Mouse (Mus musculus): ENCODE measurements around the gene Mgst3.
"Not testable (repeated sequence)": the region's sequence is repeated elsewhere in the genome, so short reads cannot be mapped to it uniquely, and the experiment has no call there.

Mgst3 gene

DNA sequence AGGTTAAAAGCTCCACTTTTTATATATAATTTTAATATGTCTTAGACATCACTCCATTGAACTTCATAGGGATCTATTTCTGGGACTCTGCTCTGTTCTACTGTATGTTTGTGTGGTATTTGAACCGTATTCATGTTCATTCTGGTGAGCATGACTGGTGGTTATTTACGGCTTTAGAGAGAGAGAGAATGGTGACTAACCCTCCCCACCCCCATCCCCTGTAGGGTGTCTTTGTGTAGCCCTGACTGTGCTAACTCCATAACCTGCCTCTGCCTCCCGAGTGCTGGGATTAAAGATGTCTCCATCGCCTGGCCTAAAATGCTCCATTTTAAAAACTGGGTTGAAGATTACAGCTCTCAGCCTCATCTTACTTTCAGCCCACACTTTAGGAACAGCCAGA, 33.4 kb downstream of the Mgst3 start:
- no peak for DNase-seq (ENCODE audit: low spot score in 2 of 2)

DNA sequence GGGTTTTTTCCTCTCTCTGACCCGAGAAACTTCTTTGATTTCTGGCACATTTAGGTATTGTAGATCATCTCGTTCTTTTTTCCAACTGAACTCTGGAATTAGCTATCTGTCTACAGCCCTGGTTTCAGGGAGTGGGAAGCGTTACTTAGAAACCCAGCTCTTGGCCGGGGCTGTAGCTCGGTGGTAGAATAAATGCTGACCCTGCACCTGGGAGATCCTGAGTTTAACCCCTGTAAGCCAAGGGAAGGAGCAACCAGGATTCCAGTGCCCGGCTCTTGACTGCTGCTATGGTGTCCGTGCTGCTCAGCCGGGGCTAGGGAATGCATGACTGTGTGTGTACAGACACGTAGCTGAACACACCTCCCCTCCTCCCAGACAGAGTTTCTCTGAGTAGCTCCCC, 34.9 kb downstream of the Mgst3 start:
- DNase-seq (ENCODE audit: low spot score in 2 of 2) = no peak

DNA sequence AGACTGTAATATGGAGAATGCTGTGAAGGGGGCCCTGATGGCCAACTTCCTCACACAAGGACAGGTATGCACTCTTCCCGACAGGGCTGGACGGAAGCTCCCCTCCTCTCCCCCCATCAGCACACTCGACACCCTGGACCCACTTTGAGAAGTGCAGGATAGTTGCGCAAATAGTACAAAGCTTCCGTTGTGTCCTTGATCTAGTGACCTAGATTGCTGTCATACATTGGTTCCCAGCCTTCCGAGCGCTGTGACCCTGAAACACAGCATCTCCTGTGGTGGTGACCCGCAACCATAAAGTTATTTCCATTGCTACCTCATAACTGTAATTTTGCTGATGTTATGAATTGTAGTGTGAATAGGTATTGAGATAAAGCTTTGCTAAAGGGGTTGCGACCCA, 36.3 kb downstream of the Mgst3 start:
- no peak for DNase-seq (ENCODE audit: low spot score in 2 of 2)

DNA sequence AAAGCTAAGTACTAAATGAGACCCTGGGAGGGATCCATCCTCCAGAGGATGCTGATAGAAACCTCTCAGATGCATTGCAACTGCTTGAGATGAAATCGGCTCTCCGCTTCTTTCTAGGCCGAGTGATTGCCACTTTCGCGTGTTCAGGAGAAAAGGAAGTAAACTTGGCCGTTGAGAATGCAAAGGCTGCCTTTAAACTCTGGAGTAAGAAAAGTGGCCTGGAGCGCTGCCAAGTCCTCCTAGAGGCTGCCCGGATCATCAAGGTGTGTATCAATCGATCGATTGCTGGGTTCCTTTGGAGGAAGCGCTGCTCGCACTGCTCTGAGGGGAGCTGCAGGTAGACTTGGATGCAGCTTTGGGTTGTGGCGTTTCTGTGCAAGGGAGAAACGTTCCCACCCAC, 41.2 kb downstream of the Mgst3 start:
- DNase-seq (ENCODE audit: low spot score in 2 of 2) = no peak

DNA sequence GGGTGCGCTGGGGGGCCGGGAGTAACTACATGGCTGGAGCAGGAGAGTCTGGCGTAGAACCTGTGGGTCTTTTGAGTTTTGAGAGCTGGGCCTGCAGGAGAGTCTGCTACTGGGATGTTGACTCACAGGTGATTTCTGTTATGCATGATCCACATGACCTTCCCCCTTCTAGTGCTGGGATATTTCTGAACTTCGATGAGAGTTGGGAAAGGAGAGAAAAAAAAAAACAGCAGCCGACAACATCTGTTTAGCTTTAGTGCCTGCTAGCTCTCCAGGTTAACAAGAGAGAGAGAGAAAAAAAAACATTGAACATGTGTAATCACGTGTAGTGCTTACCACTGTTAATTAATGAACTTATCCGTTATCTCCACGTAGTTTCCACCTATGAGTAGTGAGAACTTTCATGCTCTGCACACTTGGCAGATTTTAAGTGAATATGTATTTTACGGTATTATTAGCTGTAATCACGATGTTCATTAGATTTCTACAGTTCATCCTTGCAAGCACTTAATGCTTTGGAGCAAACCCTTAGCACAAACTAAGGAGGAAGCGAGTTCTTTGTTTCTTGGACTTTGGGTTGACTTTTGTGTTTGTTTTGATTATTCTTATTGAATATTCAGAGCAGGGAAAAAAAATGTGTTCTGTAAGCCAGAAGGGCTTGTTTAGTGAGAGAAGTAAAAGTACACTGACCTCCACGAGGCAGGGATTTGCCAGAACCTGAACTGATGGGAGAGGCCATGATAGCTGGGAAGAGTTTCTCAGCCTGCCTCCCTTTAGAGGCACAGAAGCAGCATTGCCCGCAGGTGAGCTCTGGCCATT, 42.8 kb downstream of the Mgst3 start:
- DNase-seq (ENCODE audit: low spot score in 2 of 2) = no peak

DNA sequence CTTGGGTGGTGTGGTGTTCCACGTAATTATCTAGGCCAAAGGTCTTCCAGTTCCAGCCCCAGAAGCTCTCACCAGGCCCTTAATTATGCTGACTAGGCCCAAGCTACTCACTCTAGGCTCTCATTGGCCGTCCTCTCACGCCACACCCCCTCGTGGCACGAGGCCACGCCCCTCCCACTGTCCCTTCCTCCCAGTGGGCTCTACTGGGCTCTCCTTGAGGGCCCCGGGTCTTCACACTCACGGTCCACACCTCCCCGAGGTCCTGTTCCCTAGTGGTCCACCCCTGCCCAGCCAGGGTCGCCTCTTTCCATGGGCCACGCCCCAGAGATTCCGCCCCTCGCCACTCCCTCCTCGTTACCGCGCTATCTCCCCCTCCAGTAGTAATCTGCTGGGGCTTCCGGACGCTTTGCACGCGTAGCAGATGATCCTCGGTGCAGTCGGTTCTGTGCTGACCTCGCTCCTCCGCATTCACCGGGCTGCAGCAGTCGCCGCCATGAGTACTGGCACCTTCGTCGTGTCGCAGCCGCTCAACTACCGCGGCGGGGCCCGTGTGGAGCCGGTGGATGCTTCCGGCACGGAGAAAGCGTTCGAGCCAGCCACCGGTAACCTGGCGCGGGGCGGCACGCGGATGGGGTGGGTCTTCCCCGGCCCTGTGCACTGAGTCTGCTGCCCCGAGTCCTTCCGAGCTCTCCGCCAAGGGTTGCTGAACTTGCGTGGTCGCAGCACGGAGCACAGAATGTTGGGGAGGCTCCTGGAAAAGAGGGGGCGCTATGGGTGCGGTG, 43.6 kb downstream of the Mgst3 start, which contains the start of gene Aldh9a1:
Gene Aldh9a1 (plus strand): TSS at position 177 of the 782 bp plus-strand sequence.
- DNase-seq (ENCODE audit: low spot score in 2 of 2) = peak; percentile 88 to 93

DNA sequence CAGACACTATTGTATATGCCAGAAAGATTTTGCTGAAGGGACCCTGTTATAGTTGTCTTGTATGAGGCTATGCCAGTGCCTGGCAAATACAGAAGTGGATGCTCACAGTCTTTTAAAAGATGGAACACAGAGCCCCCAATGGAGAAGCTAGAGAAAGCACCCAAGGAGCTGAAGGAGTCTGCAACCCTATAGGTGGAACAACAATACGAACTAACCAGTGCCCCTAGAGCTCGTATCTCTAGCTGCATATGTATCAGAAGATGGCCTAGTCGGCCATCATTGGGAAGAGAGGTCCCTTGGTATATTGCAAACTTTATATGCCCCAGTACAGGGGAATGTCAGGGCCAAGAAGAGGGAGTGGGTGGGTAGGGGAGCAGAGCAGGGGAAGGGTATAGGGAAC, 44.4 kb downstream of the Mgst3 start:
- DNase-seq (ENCODE audit: low spot score in 2 of 2) = not testable (repeated sequence)

DNA sequence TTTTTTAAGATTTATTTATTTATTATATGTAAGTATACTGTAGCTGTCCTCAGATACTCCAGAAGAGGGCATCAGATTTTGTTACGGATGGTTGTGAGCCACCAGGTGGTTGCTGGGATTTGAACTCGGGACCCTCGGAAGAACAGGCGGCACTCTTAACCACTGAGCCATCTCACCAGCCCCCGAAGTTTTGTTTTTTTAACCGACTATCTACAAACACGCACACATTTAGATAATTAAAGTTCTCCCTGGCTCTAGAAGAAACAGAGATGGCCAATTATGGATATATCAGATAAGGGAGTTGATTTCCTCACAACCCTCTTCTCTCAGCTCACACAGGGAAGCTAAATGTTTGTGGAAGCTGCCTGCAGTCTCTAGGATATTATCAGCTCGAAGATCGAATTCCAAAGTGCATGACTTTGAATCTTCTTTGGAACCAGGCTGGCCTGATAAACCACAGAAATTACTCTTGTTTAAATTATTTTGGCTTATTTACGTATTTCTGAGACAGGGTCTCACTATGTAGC, 47.6 kb downstream of the Mgst3 start:
- not testable (repeated sequence) for DNase-seq (ENCODE audit: low spot score in 2 of 2)

DNA sequence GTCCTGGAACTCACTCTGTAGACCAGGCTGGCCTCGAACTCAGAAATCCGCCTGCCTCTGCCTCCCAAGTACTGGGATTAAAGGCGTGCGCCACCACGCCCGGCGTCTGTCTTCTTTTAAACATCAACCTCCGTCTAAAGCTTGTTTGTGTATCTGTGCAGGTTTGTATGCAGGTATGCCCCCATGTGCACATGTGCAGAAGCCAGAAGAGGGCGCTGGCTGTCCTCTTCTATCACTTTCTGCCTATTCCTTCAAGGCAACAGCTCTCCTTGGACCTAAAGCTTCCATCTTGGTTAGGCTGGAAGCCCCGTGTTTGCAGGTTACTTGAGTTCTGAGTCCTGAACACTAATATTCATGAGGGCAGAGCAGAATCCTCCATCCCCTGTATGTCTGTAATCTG, 50.8 kb downstream of the Mgst3 start:
- no peak for DNase-seq (ENCODE audit: low spot score in 2 of 2)

DNA sequence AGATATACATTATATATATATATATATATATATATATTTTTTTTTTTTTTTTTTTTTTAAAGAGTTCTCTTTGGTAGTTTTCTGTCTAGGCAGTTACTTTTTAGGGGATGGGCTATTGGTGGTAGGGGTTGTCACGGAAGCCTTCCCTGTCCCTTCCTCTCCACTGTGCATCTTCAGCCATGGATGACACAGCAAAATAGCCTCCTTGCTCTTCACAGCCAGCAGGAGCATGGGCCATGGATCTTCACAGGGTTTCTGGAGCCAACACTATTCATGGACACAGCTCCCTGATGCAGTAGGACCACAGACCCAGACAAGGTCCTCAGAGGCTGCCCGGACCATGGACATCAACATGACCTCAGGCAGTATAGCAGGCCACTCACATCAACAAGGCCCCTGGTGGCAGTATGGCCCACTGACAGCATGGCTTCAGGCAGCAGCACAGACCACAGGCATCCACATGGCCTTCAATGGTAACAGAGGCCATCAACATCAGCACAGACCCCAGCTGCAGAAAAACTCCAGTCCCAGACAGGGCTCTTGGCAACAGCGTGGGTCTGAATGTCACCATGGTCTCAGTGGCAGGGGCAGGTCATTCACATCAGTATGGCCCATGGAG, 52.6 kb downstream of the Mgst3 start:
- DNase-seq (ENCODE audit: low spot score in 2 of 2) = no peak

DNA sequence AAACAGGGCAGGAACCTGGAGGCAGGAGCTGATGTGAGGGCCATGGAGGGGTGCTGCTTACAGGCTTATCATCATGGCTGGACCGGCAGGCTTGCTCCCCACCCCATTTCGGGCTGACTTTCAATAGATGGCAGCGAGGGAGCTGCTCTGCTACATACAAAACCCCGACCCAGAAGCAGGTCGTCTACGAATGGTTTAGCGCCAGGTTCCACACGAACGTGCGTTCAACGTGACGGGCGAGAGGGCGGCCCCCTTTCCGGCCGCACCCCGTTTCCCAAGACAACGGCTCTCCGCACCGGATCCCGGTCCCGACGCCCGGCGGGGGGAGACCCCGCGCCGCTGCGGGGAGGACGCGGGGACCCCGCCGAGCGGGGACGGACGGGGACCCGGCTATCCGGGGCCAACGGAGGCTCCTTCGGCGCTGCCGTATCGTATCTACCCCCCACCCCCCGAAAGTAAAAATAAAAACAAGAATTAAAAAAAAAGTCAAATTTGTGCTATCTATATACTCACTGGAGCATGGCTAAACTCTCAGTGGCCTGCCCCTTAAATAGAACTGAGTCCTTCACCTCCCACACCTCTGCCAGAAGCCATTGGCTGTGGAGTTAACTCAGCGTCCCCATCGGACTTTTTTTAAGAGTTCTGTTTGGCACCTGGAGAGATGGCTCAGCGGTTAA, 53.4 kb downstream of the Mgst3 start:
- no peak for DNase-seq (ENCODE audit: low spot score in 2 of 2)

DNA sequence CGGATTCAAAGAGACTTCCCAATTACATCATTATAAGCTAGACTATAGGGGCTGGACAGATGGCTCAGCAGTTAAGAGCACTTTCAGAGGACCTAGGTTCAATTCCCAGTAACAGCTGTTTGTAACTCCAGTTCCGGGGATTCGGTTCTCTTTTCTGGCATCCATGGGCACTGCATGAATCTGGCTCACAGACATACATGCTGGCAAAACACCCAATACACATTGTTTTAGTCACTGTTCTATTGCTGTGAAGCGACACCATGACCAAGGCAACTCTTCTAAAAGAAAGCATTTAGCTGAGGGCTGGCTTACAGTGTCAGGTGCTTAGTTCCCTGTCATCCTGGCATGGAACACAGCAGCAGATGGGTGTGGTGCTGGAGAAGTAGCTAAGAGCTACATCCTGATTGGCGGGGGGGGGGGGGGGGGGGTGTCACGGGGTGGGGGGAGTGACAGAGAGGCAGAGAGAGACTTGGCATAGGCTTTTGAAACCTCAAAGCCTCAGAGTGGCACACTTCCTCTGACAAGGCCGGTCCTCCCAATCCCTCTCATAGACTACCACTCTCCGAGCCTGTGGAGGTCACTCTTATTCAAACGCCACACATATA, 54.4 kb downstream of the Mgst3 start:
- DNase-seq (ENCODE audit: low spot score in 2 of 2) = no peak

DNA sequence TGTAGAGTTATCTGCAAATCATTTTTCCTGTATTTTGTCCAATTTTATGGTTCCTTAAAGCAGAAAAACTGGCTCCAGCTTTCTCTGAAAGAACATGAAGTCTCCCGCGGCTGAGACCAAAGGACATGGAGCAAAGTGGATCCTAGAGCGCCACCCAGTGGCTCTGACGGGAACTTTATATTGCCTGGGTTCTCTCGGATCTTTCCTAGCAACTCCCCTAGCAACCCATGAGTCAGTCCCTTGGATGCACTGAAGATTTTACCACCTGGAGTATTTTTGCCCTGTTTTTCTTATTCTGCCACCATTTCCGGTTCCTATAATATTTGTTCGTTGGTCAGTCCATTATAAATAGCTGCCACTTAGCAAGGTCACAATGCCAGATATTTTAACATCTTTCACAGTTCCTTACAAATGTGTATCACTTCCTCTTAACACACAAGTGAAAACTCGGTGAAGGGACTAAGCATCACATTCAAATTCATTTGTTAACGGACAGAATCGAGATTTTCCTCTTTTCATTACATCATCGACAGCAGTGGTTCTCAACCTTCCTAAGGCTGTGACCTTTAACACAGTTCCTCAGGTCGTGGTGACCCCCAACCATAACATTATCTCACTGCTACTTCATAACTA, 56.1 kb downstream of the Mgst3 start:
- peak; percentile 73 to 82 for DNase-seq (ENCODE audit: low spot score in 2 of 2)

DNA sequence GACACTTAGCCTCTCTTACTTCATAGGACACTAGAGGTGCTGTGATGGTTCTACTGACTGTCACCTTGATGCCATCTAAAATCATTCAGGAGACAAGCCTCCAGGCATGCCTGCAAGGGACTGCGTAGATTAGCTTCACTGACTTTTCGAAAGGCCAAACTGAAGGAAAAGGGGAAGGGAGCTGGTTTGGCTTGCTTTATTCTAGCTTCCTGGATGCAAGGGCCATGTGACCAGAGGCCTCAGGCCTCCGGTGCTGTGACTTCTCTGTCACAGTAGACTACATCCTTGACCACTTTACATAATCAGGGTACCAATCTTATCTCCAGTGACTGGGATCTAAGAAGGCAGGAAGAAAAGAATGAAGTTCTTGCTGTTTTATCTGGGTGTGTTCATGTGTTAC, 57.2 kb downstream of the Mgst3 start:
- no peak for DNase-seq (ENCODE audit: low spot score in 2 of 2)

DNA sequence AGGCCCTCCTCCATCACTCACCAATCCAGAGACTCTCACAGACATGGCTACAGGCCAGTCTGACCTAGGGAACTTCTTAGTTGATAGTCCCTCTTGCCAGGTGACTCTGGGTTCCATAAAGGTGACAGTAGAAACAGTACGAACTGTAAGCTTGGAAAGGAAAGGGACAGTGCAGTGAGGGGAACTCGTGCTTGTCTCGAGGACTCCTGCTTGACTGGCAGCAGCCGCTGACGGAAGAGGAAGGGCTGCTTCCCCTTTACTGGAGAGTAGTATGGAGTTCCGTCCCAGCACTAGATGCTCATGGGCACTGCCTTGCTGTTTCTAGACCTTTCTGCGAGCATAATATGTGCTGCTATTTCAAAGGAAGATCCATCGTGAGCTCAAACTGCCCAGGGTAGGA, 62.5 kb downstream of the Mgst3 start:
- no peak for DNase-seq (ENCODE audit: low spot score in 2 of 2)

DNA sequence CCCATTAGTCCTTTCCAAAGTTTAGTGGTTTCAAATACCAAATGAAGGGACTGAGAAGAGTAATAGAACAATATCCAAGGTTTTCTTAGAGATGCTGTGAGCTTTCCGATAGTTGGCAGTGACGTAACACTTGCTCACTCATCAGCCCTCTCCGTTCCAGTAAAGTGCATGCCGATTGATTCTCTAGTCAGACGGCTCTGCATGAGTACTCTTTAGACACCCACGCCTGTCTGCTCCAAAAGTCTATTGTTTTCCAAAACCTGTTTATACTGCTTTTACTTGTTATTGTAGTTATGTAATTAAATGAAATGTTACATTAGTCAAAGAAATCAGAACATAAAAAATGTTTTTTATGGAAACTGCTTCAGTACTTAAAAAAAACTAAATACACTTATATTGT, 64.9 kb downstream of the Mgst3 start:
- DNase-seq (ENCODE audit: low spot score in 2 of 2) = no peak
